Mouse (Mus musculus) lung, adult 2 months (tissue): ENCODE data around the gene Gxylt1.

Experiments used
- CTCF ChIP-seq: fragments of 200-500 bp; IDR thresholded peaks from 2 replicates; pipeline ENCODE4 v1.5.1; 2011; ENCODE audit warnings: mild to moderate bottlenecking, low read length, control low read depth; ENCODE audit not compliant: insufficient read depth
- POLR2A ChIP-seq: fragments of 200-500 bp; IDR thresholded peaks from 2 replicates; pipeline ENCODE4 v1.6.1; 2011; ENCODE audit warnings: low read depth, mild to moderate bottlenecking, control low read depth, low read length, borderline replicate concordance; ENCODE audit errors: extremely low read depth

DNA sequence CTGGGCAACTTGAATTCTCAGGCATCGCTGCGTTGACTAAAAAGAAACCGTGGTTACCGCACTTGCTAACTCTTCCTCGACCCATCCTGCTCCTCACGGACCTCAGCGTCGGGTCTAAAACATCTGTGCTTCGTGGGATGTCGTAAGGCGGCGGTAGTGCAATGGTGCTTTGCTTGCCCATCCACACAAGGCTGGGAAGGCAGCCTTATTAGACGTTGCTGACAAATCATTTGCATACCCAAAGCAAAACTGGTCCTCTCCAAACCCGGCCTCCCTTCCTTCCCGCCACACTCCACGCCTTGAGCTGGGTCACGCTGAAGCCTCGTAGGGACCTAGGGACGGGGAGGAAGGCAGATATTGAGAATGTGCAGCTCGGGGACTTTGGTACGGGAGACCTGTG, 644 bp upstream of the Gxylt1 start:
- no peak for TF ChIP-seq CTCF
- no peak; the same call in 1 of the 2 replicates for TF ChIP-seq POLR2A
